Comparison of ENCODE assay signal across 24 mouse cellular contexts in genomic region chr11:69910177-69910576, GRCm38 (mm10). TPM values are rescaled to one million over a fixed set of nuclear protein-coding genes. Genes with fewer than 3 reads are reported as not detected.
"Had no signal": no experiment of that assay in that cellular context is flagged by ENCODE, and none has a peak within 500 bp of the region (broad histone marks: within the 10 kb centered on the region; RNA-seq: fewer than 3 reads in every experiment).

No protein-coding gene starts in this region.

- H3K4me2 ChIP-seq: forebrain, embryonic 15.5 days; heart, embryonic 11.5 days; heart, embryonic 13.5 days; heart, embryonic 15.5 days; hindbrain, embryonic 14.5 days; limb, embryonic 13.5 days; limb, embryonic 15.5 days; liver, embryonic 13.5 days had no signal

- H3K9ac ChIP-seq: forebrain, embryonic 15.5 days; forebrain, postnatal 0 days; heart, embryonic 13.5 days; heart, embryonic 15.5 days; hindbrain, embryonic 14.5 days; limb, embryonic 13.5 days; limb, embryonic 15.5 days; liver, embryonic 13.5 days had no signal

- ATAC-seq: forebrain, embryonic 15.5 days; forebrain, postnatal 0 days; hindbrain, embryonic 16.5 days; intestine, embryonic 16.5 days had no signal

- H3K9me3 ChIP-seq: forebrain, embryonic 15.5 days; heart, embryonic 13.5 days; heart, embryonic 15.5 days; limb, embryonic 13.5 days; limb, embryonic 15.5 days; liver, embryonic 13.5 days had no signal

- H3K4me3 ChIP-seq: forebrain, embryonic 15.5 days; heart, embryonic 13.5 days; heart, embryonic 15.5 days; limb, embryonic 13.5 days; limb, embryonic 15.5 days; liver, embryonic 13.5 days had no signal

- H3K27me3 ChIP-seq: forebrain, embryonic 15.5 days; heart, embryonic 13.5 days; heart, embryonic 15.5 days; limb, embryonic 13.5 days; limb, embryonic 15.5 days; liver, embryonic 13.5 days had no signal

- DNase-seq: forebrain, postnatal 0 days; gastrocnemius, postnatal 14 days; gastrocnemius, postnatal 36 days; heart, adult 18-20 months; heart, postnatal 36 days; kidney, adult 11 months; kidney, adult 8-10 months; kidney, postnatal 25 days; layer of hippocampus, adult 9-11 months; layer of hippocampus, postnatal 36 days; left cerebral cortex, postnatal 4 days; liver, embryonic 13.5 days had no signal

- H3K27ac ChIP-seq: forebrain, embryonic 15.5 days; heart, embryonic 13.5 days; heart, embryonic 15.5 days; hindbrain, embryonic 14.5 days; limb, embryonic 13.5 days; limb, embryonic 15.5 days; liver, embryonic 13.5 days had no signal

RNA-seq across cellular contexts. Expression of gene Acap1, which starts 14.8 kb away (rescaled TPM):
- total RNA-seq: layer of hippocampus, adult 18-20 months; layer of hippocampus, postnatal 36 days; left cerebral cortex, adult 8-10 months; left cerebral cortex, postnatal 25 days had no signal
